Mouse (Mus musculus) embryonic fibroblast, embryonic 13.5 days (primary cell): ENCODE measurements around the gene 2310033P09Rik.

Experiments used
- CTCF ChIP-seq: IDR thresholded peaks from 2 replicates; pipeline ENCODE4 v1.5.1; 2011; ENCODE audit warnings: mild to moderate bottlenecking, control low read depth, low read length, moderate library complexity, borderline replicate concordance; ENCODE audit not compliant: insufficient read depth
- POLR2A ChIP-seq: IDR thresholded peaks from 2 replicates; pipeline ENCODE4 v1.6.1; 2011; ENCODE audit warnings: low read depth, mild to moderate bottlenecking, control low read depth, low read length, moderate library complexity

DNA sequence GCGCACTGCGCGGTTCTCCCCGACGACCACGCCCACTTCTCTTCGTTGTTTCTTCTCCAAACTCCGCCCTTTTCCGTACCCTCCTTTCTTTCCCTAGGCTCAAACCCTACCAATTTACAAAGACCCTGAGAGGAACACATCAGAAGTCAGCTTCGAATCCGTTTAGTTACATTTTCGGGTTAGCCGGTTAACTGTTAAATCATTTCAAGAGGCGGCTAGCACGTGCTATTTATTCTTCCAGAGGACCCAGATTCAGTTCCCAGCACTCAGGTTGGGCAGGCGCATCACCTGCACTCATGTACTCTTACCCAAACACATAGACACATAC, 16.1 kb upstream of the 2310033P09Rik start, which contains the start of gene Guk1:
- TF ChIP-seq POLR2A: no peak
- TF ChIP-seq CTCF: no peak
